12 mouse cellular contexts compared by ENCODE assay signal in genomic region chr17:75443064-75443621, GRCm38 (mm10). TPM values are rescaled to one million over a fixed set of nuclear protein-coding genes. Genes with fewer than 3 reads are reported as not detected.
A peak's percentile ranks its signal among the peaks of the same experiment; 100 is the strongest.
DNase-seq lines count a peak whose midpoint lies in the region; ATAC-seq and TF ChIP-seq lines count a peak whose summit lies in the region.
"Had no signal": no experiment of that assay in that cellular context is flagged by ENCODE, and none has a peak within 500 bp of the region (broad histone marks: within the 10 kb centered on the region; RNA-seq: fewer than 3 reads in every experiment).

No protein-coding gene starts in this region.

- no peak overlapping the region; the same call in 1 of the 2 replicates for H3K27ac ChIP-seq in embryonic facial prominence, embryonic 14.5 days (replicated peaks; ENCODE audit: low read depth, low read length)
- no peak overlapping the region for H3K27ac ChIP-seq in embryonic facial prominence, embryonic 10.5 days (replicated peaks)
- H3K27ac ChIP-seq in limb, embryonic 14.5 days (replicated peaks; ENCODE audit: low read depth, low read length) = no peak overlapping the region
- no peak overlapping the region for H3K27ac ChIP-seq in limb, embryonic 10.5 days
- peak overlapping the region; percentile 25; the same call in 1 of the 2 replicates for H3K27ac ChIP-seq in heart, embryonic 16.5 days (ENCODE audit: low read length)
- H3K27ac ChIP-seq: embryonic facial prominence, embryonic 12.5 days; lung, embryonic 15.5 days had no signal

- no peaks in the 10 kb centered on the region for H3K4me1 ChIP-seq in embryonic facial prominence, embryonic 14.5 days (ENCODE audit: control insufficient read depth, insufficient read depth, low read length)
- H3K4me1 ChIP-seq in embryonic facial prominence, embryonic 10.5 days = peaks cover 4% of the 10 kb centered on the region; the same call in 1 of the 2 replicates
- H3K4me1 ChIP-seq in limb, embryonic 14.5 days (ENCODE audit: control insufficient read depth, insufficient read depth, low read length) = 0 out of 2 replicates have a peak, but pooled peaks cover 5% of the 10 kb centered on the region
- no peaks in the 10 kb centered on the region for H3K4me1 ChIP-seq in limb, embryonic 10.5 days
- H3K4me1 ChIP-seq in heart, embryonic 16.5 days (ENCODE audit: control insufficient read depth, insufficient read depth, low read length) = peaks cover 7% of the 10 kb centered on the region
- H3K4me1 ChIP-seq: embryonic facial prominence, embryonic 12.5 days; lung, embryonic 15.5 days had no signal

- 0 out of 2 replicates have a peak overlapping the region, but pooled peaks have one; percentile 8 for H3K9ac ChIP-seq in embryonic facial prominence, embryonic 14.5 days (ENCODE audit: low read depth, low read length)
- H3K9ac ChIP-seq in limb, embryonic 14.5 days (ENCODE audit: low read depth, low read length, severe bottlenecking) = no peak overlapping the region
- no peak overlapping the region for H3K9ac ChIP-seq in heart, embryonic 16.5 days (ENCODE audit: low read length)
- H3K9ac ChIP-seq: embryonic facial prominence, embryonic 12.5 days; lung, embryonic 15.5 days had no signal

- ATAC-seq in embryonic facial prominence, embryonic 14.5 days (ENCODE audit: low read depth) = no peak
- ATAC-seq in limb, embryonic 14.5 days (ENCODE audit: low FRiP score, low read depth) = no peak
- ATAC-seq in heart, embryonic 16.5 days (replicated peaks; ENCODE audit: extremely low read depth, insufficient read depth, low FRiP score) = 0 out of 2 replicates have a peak, but pooled peaks have one; percentile 24
- ATAC-seq: activated CD4-positive, CD25-positive, alpha-beta regulatory T cell, adult 4 months had no signal

- no peak overlapping the region for H3K4me3 ChIP-seq in embryonic facial prominence, embryonic 14.5 days (ENCODE audit: low read depth, low read length)
- H3K4me3 ChIP-seq in embryonic facial prominence, embryonic 10.5 days = no peak overlapping the region
- H3K4me3 ChIP-seq in limb, embryonic 14.5 days (replicated peaks; ENCODE audit: low read length) = no peak overlapping the region
- no peak overlapping the region for H3K4me3 ChIP-seq in limb, embryonic 10.5 days
- H3K4me3 ChIP-seq in heart, embryonic 16.5 days (ENCODE audit: low read length) = no peak overlapping the region
- H3K4me3 ChIP-seq: embryonic facial prominence, embryonic 12.5 days; lung, embryonic 15.5 days had no signal

- H3K9me3 ChIP-seq in embryonic facial prominence, embryonic 14.5 days (ENCODE audit: control insufficient read depth, low read length) = no peaks in the 10 kb centered on the region
- H3K9me3 ChIP-seq in embryonic facial prominence, embryonic 10.5 days = no peaks in the 10 kb centered on the region
- H3K9me3 ChIP-seq in limb, embryonic 14.5 days (ENCODE audit: control insufficient read depth, low read length) = no peaks in the 10 kb centered on the region
- no peaks in the 10 kb centered on the region for H3K9me3 ChIP-seq in limb, embryonic 10.5 days (replicated peaks)
- H3K9me3 ChIP-seq in heart, embryonic 16.5 days (replicated peaks; ENCODE audit: control insufficient read depth, low read length) = no peaks in the 10 kb centered on the region
- H3K9me3 ChIP-seq: embryonic facial prominence, embryonic 12.5 days; lung, embryonic 15.5 days had no signal

- H3K27me3 ChIP-seq in embryonic facial prominence, embryonic 14.5 days (replicated peaks; ENCODE audit: control insufficient read depth, insufficient read depth, low read length) = no peaks in the 10 kb centered on the region
- no peaks in the 10 kb centered on the region for H3K27me3 ChIP-seq in embryonic facial prominence, embryonic 10.5 days (replicated peaks; ENCODE audit: low read depth, poor library complexity, severe bottlenecking)
- no peaks in the 10 kb centered on the region for H3K27me3 ChIP-seq in limb, embryonic 14.5 days (ENCODE audit: control insufficient read depth, insufficient read depth, low read length)
- H3K27me3 ChIP-seq in limb, embryonic 10.5 days (ENCODE audit: low read depth, poor library complexity, severe bottlenecking) = no peaks in the 10 kb centered on the region
- H3K27me3 ChIP-seq in heart, embryonic 16.5 days (ENCODE audit: control insufficient read depth, insufficient read depth, low read length) = no peaks in the 10 kb centered on the region
- H3K27me3 ChIP-seq: embryonic facial prominence, embryonic 12.5 days; lung, embryonic 15.5 days had no signal

- TF ChIP-seq POLR2A in limb, embryonic 14.5 days (IDR thresholded peaks at IDR 0.05; ENCODE audit: borderline replicate concordance, extremely low read depth, insufficient read depth, insufficient read length) = no peak

- no peaks in the 10 kb centered on the region for H3K36me3 ChIP-seq in embryonic facial prominence, embryonic 14.5 days (ENCODE audit: control insufficient read depth, insufficient read depth, low read length)
- H3K36me3 ChIP-seq in embryonic facial prominence, embryonic 10.5 days (replicated peaks) = no peaks in the 10 kb centered on the region
- H3K36me3 ChIP-seq in limb, embryonic 14.5 days (ENCODE audit: control insufficient read depth, insufficient read depth, low read length) = no peaks in the 10 kb centered on the region
- no peaks in the 10 kb centered on the region for H3K36me3 ChIP-seq in limb, embryonic 10.5 days
- H3K36me3 ChIP-seq in heart, embryonic 16.5 days (ENCODE audit: control insufficient read depth, insufficient read depth) = no peaks in the 10 kb centered on the region
- H3K36me3 ChIP-seq: embryonic facial prominence, embryonic 12.5 days; lung, embryonic 15.5 days had no signal

- peak; percentile 72 for DNase-seq in embryonic facial prominence, embryonic 14.5 days (ENCODE audit: low spot score)
- no peak for DNase-seq in embryonic facial prominence, embryonic 10.5 days (ENCODE audit: low spot score)
- DNase-seq in limb, embryonic 14.5 days (ENCODE audit: low spot score) = peak; percentile 42
- DNase-seq in limb, embryonic 10.5 days (ENCODE audit: low spot score) = no peak
- DNase-seq in skeletal muscle tissue, adult 2 months (ENCODE audit: low read depth, low spot score) = peak; percentile 91
- DNase-seq in urinary bladder, postnatal 10 days (ENCODE audit: low spot score) = no peak
- no peak for DNase-seq in kidney, adult 18-20 months
- DNase-seq: kidney, postnatal 4 days had no signal

- 64% methylated on average over 6 of the region's 6 CpGs for WGBS in embryonic facial prominence, embryonic 14.5 days
- WGBS in embryonic facial prominence, embryonic 10.5 days = 81% methylated on average over 6 of the region's 6 CpGs
- 75% methylated on average over 6 of the region's 6 CpGs for WGBS in limb, embryonic 14.5 days
- WGBS in limb, embryonic 10.5 days = 86% methylated on average over 5 of the region's 6 CpGs
- 35% methylated on average over 6 of the region's 6 CpGs for WGBS in heart, embryonic 16.5 days

- H3K4me2 ChIP-seq in embryonic facial prominence, embryonic 14.5 days (ENCODE audit: low read depth, low read length) = no peak overlapping the region
- no peak overlapping the region for H3K4me2 ChIP-seq in limb, embryonic 14.5 days (replicated peaks; ENCODE audit: low read depth, low read length, severe bottlenecking)
- H3K4me2 ChIP-seq in heart, embryonic 16.5 days (ENCODE audit: low read depth, low read length) = peak overlapping the region; percentile 20
- H3K4me2 ChIP-seq: embryonic facial prominence, embryonic 12.5 days; lung, embryonic 15.5 days had no signal

RNA-seq across cellular contexts. Expression of gene Rasgrp3, which starts 7.4 kb away (rescaled TPM):
- 12.5 and 17.6 TPM in 2 replicates for polyA plus RNA-seq in embryonic facial prominence, embryonic 14.5 days (2014; fragmentation: Nextera tagmentation; extraction: Ambion mirVana)
- 5.5 and 6.0 TPM in 2 replicates for polyA plus RNA-seq in embryonic facial prominence, embryonic 10.5 days (2016; fragmentation: Nextera tagmentation; extraction: Ambion mirVana)
- 9.3 and 9.4 TPM in 2 replicates for polyA plus RNA-seq in limb, embryonic 14.5 days (2012; rRNA removed)
- 13.9 and 19.1 TPM in 2 replicates for polyA plus RNA-seq in limb, embryonic 14.5 days (2014; fragmentation: Nextera tagmentation; extraction: Ambion mirVana)
- polyA plus RNA-seq in limb, embryonic 10.5 days (2016; fragmentation: Nextera tagmentation; extraction: Ambion mirVana) = 11.5 and 12.7 TPM in 2 replicates
- polyA plus RNA-seq in heart, embryonic 16.5 days (2015; fragmentation: Nextera tagmentation; extraction: Ambion mirVana) = 17.2 and 19.6 TPM in 2 replicates

Comparison
In these comparisons a context has a peak if more than half of its experiments do, and no peak if none do; other contexts are left out.
1. DNase-seq: peak in embryonic facial prominence, embryonic 14.5 days (single experiment), limb, embryonic 14.5 days (single experiment) and skeletal muscle tissue, adult 2 months (single experiment); none in embryonic facial prominence, embryonic 10.5 days (single experiment), limb, embryonic 10.5 days (single experiment), urinary bladder, postnatal 10 days (single experiment) and kidney, adult 18-20 months (single experiment).